Mouse (Mus musculus): ENCODE measurements around the gene Tom1l1. TPM values are rescaled to one million over a fixed set of nuclear protein-coding genes. Genes with fewer than 3 reads are reported as not detected.

The Tom1l1 gene
- polyA plus RNA-seq, 1 experiment from 2014 or later = 36.5 TPM

DNA sequence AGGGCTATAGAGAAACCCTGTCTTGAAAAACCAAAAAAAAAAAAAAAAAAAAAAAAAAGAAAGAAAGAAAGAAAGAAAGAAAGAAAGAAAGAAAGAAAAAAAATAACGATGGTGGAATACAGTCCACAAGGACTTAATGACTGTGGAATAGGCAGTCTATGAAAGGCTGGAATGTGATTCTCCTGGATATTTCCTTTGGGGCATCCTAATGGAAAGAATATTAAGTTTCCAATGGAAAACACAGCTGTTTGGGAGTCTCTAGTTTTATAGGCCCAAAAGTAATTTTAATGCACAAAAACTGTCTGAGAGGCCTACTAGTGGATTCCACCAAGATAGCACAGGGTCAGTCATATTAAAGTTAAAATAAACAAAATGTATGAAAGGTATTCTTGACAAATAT lies 92.3 kb downstream of the Tom1l1 start:
- no peak for TF ChIP-seq CTCF (IDR thresholded peaks at IDR 0.05; ENCODE audit: low read depth)
- no peak for TF ChIP-seq EP300 (optimal IDR thresholded peaks at IDR 0.05)
- 85% methylated on average over 1 of the region's 1 CpGs for WGBS
- H3K27me3 ChIP-seq (ENCODE audit: control insufficient read depth, insufficient read depth, low read length) = no peaks in the 10 kb centered on the region
- no peak overlapping the region for H3K4me3 ChIP-seq (ENCODE audit: low read depth, low read length)
- no peaks in the 10 kb centered on the region for H3K4me1 ChIP-seq (replicated peaks; ENCODE audit: control insufficient read depth, insufficient read depth)
- H3K4me2 ChIP-seq (replicated peaks; ENCODE audit: low read depth) = no peak overlapping the region
- ATAC-seq (ENCODE audit: low FRiP score, low TSS enrichment) = no peak
- H3K9me3 ChIP-seq (ENCODE audit: control insufficient read depth, low read length) = no peaks in the 10 kb centered on the region
- H3K36me3 ChIP-seq (ENCODE audit: control insufficient read depth, insufficient read depth, low read length) = no peaks in the 10 kb centered on the region
- H3K27ac ChIP-seq (replicated peaks) = no peak overlapping the region
- DNase-seq (ENCODE audit: low spot score) = no peak
- no peak overlapping the region for H3K9ac ChIP-seq (ENCODE audit: low read length)

Other genes with a start within 250 kb of the Tom1l1 start
- 2.7 and 3.4 TPM in 2 replicates for gene Stxbp4, start 50.3 kb downstream of the Tom1l1 start, polyA plus RNA-seq (2015; fragmentation: Nextera tagmentation; extraction: Ambion mirVana)
- 23.6 and 28.4 TPM in 2 replicates for gene Cox11, start 50.2 kb downstream of the Tom1l1 start, polyA plus RNA-seq (2015; fragmentation: Nextera tagmentation; extraction: Ambion mirVana)